Mouse (Mus musculus): ENCODE data around the gene Psenen. TPM values are rescaled to one million over a fixed set of nuclear protein-coding genes. Genes with fewer than 3 reads are reported as not detected.
A peak's percentile ranks its signal among the peaks of the same experiment; 100 is the strongest.

The Psenen gene
- polyA plus RNA-seq, 1 experiment from 2014 or later = 106 TPM

Small RNA genes within 50 kb of the gene (microRNA-seq; reads per million reads assigned to microRNA genes)
- gene Gm38670 = 3.4 reads per million, percentile 12 among the genes with 10 or more reads in this experiment
- not detected for gene Mir3569

Other genes starting within 250 kb of the Psenen start
- gene Syne4, start 248.8 kb downstream of the Psenen start, polyA plus RNA-seq (2015; fragmentation: Nextera tagmentation; extraction: Ambion mirVana) = 6.1 and 18.8 TPM in 2 replicates
- 5.1 TPM in 1 of 2 replicates, not detected in the other for gene E130208F15Rik, start 241.9 kb downstream of the Psenen start, polyA plus RNA-seq (2015; fragmentation: Nextera tagmentation; extraction: Ambion mirVana)
- 14.4 and 17.5 TPM in 2 replicates for gene Sdhaf1, start 239.7 kb downstream of the Psenen start, polyA plus RNA-seq (2015; fragmentation: Nextera tagmentation; extraction: Ambion mirVana)
- 1.4 and 2.1 TPM in 2 replicates for gene Lrfn3, start 200.9 kb downstream of the Psenen start, polyA plus RNA-seq (2015; fragmentation: Nextera tagmentation; extraction: Ambion mirVana)
- gene Tyrobp, start 149.9 kb downstream of the Psenen start, polyA plus RNA-seq (2015; fragmentation: Nextera tagmentation; extraction: Ambion mirVana) = 27.1 and 46.0 TPM in 2 replicates
- 0.98 and 2.7 TPM in 2 replicates for gene Hcst, start 143.8 kb downstream of the Psenen start, polyA plus RNA-seq (2015; fragmentation: Nextera tagmentation; extraction: Ambion mirVana)
- 0.76 and 1.5 TPM in 2 replicates for gene Nfkbid, start 141.9 kb downstream of the Psenen start, polyA plus RNA-seq (2015; fragmentation: Nextera tagmentation; extraction: Ambion mirVana)
- 14.7 and 21.7 TPM in 2 replicates for gene Aplp1, start 118.1 kb downstream of the Psenen start, polyA plus RNA-seq (2015; fragmentation: Nextera tagmentation; extraction: Ambion mirVana)
- 0.16 TPM in 2 replicates for gene Kirrel2, start 105.9 kb downstream of the Psenen start, polyA plus RNA-seq (2015; fragmentation: Nextera tagmentation; extraction: Ambion mirVana)
- gene Nphs1, start 105.3 kb downstream of the Psenen start, polyA plus RNA-seq (2015; fragmentation: Nextera tagmentation; extraction: Ambion mirVana) = 0.09 and 0.14 TPM in 2 replicates
- gene Prodh2, start 70.0 kb downstream of the Psenen start, polyA plus RNA-seq (2015; fragmentation: Nextera tagmentation; extraction: Ambion mirVana) = 0.15 and 0.74 TPM in 2 replicates
- gene Arhgap33, start 28.6 kb downstream of the Psenen start, polyA plus RNA-seq (2015; fragmentation: Nextera tagmentation; extraction: Ambion mirVana) = 6.2 and 8.1 TPM in 2 replicates
- 155 and 176 TPM in 2 replicates for gene Hspb6, start 11.4 kb downstream of the Psenen start, polyA plus RNA-seq (2015; fragmentation: Nextera tagmentation; extraction: Ambion mirVana)
- 8.0 and 9.4 TPM in 2 replicates for gene Proser3, start 11.3 kb downstream of the Psenen start, polyA plus RNA-seq (2015; fragmentation: Nextera tagmentation; extraction: Ambion mirVana)
- gene Lin37, start 3.8 kb downstream of the Psenen start, polyA plus RNA-seq (2015; fragmentation: Nextera tagmentation; extraction: Ambion mirVana) = 32.7 and 33.1 TPM in 2 replicates
- gene U2af1l4, start 326 bp downstream of the Psenen start, polyA plus RNA-seq (2015; fragmentation: Nextera tagmentation; extraction: Ambion mirVana) = 90.0 and 97.8 TPM in 2 replicates
- 8.4 and 10.8 TPM in 2 replicates for gene Gm49396, start 283 bp downstream of the Psenen start, polyA plus RNA-seq (2015; fragmentation: Nextera tagmentation; extraction: Ambion mirVana)
- 3.7 and 4.0 TPM in 2 replicates for gene Igflr1, start 1.8 kb upstream of the Psenen start, polyA plus RNA-seq (2015; fragmentation: Nextera tagmentation; extraction: Ambion mirVana)
- gene Kmt2b, start 25.1 kb upstream of the Psenen start, polyA plus RNA-seq (2015; fragmentation: Nextera tagmentation; extraction: Ambion mirVana) = 4.2 and 4.4 TPM in 2 replicates
- 0.14 and 0.23 TPM in 2 replicates for gene Zbtb32, start 35.3 kb upstream of the Psenen start, polyA plus RNA-seq (2015; fragmentation: Nextera tagmentation; extraction: Ambion mirVana)
- 0.43 and 1.4 TPM in 2 replicates for gene Upk1a, start 49.2 kb upstream of the Psenen start, polyA plus RNA-seq (2015; fragmentation: Nextera tagmentation; extraction: Ambion mirVana)
- 1,740 and 2,396 TPM in 2 replicates for gene Cox6b1, start 62.5 kb upstream of the Psenen start, polyA plus RNA-seq (2015; fragmentation: Nextera tagmentation; extraction: Ambion mirVana)
- gene Etv2, start 72.2 kb upstream of the Psenen start, polyA plus RNA-seq (2015; fragmentation: Nextera tagmentation; extraction: Ambion mirVana) = not detected in 2 replicates
- gene Rbm42, start 86.7 kb upstream of the Psenen start, polyA plus RNA-seq (2015; fragmentation: Nextera tagmentation; extraction: Ambion mirVana) = 73.7 and 92.8 TPM in 2 replicates
- 23.4 and 33.8 TPM in 2 replicates for gene Haus5, start 101.4 kb upstream of the Psenen start, polyA plus RNA-seq (2015; fragmentation: Nextera tagmentation; extraction: Ambion mirVana)
- not detected in 2 replicates for gene Pmis2, start 108.0 kb upstream of the Psenen start, polyA plus RNA-seq (2015; fragmentation: Nextera tagmentation; extraction: Ambion mirVana)
- 1.0 and 1.4 TPM in 2 replicates for gene 2200002J24Rik, start 135.3 kb upstream of the Psenen start, polyA plus RNA-seq (2015; fragmentation: Nextera tagmentation; extraction: Ambion mirVana)
- gene Atp4a, start 148.6 kb upstream of the Psenen start, polyA plus RNA-seq (2015; fragmentation: Nextera tagmentation; extraction: Ambion mirVana) = 0.37 and 0.62 TPM in 2 replicates
- gene Tmem147, start 165.9 kb upstream of the Psenen start, polyA plus RNA-seq (2015; fragmentation: Nextera tagmentation; extraction: Ambion mirVana) = 167 and 172 TPM in 2 replicates
- 0.13 TPM in 1 of 2 replicates, not detected in the other for gene Gapdhs, start 180.1 kb upstream of the Psenen start, polyA plus RNA-seq (2015; fragmentation: Nextera tagmentation; extraction: Ambion mirVana)
- 1.2 and 1.5 TPM in 2 replicates for gene Sbsn, start 187.8 kb upstream of the Psenen start, polyA plus RNA-seq (2015; fragmentation: Nextera tagmentation; extraction: Ambion mirVana)
- gene Dmkn, start 200.1 kb upstream of the Psenen start, polyA plus RNA-seq (2015; fragmentation: Nextera tagmentation; extraction: Ambion mirVana) = 2.8 and 3.6 TPM in 2 replicates
- gene Krtdap, start 224.3 kb upstream of the Psenen start, polyA plus RNA-seq (2015; fragmentation: Nextera tagmentation; extraction: Ambion mirVana) = 3.8 and 6.4 TPM in 2 replicates

Data from heart, embryonic 15.5 days (tissue).